Mouse (Mus musculus): ENCODE data around the gene Plekha7. TPM values are rescaled to one million over a fixed set of nuclear protein-coding genes. Genes with fewer than 3 reads are reported as not detected.

The Plekha7 gene
- polyA plus RNA-seq, 1 experiment from 2014 or later, result 5.7 TPM

DNA sequence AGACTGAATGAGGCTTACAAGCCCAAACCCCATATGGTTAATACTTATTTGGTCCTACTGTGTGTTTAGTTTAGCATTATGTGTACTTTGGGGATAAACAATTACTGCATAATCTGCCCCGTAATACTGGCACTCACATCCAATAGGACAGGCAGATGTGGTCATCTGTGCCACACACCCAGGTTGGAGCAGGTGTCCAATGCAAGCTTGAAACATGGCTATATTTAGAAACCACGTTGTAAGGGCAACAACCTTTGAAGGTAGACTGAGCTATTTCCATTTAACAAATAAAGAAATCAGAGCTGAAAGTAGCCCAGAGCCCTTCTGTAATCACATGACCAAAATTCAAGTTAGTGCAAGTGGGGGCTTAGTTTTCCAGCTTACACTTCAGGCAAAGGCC, 107.6 kb downstream of the Plekha7 start:
- Histone ChIP-seq H3K27ac (ENCODE audit: low read length) (no peak overlapping the region), H3K9me3 (ENCODE audit: low read length) (no peaks in the 10 kb centered on the region), H3K4me1 (ENCODE audit: insufficient read depth, low read depth, low read length) (peaks cover 9% of the 10 kb centered on the region), H3K9ac (replicated peaks; ENCODE audit: low read depth) (no peak overlapping the region), H3K27me3 (replicated peaks; ENCODE audit: insufficient read depth, low read length) (no peaks in the 10 kb centered on the region), H3K4me3 (ENCODE audit: low read depth, low read length) (no peak overlapping the region), H3K36me3 (ENCODE audit: insufficient read depth, low read length) (no peaks in the 10 kb centered on the region), H3K4me2 (replicated peaks; ENCODE audit: low read depth, low read length) (no peak overlapping the region)
- no peak for ATAC-seq
- no peak for DNase-seq (ENCODE audit: low spot score)
- 61% methylated on average over 2 of the region's 2 CpGs for WGBS
- no peak for TF ChIP-seq CTCF (IDR thresholded peaks at IDR 0.05)
- TF ChIP-seq EP300 (IDR thresholded peaks at IDR 0.05), result no peak

GRCm38 (mm10) chr7:116198902-116199301, 109.3 kb downstream of the Plekha7 start:
- TF ChIP-seq EP300 (IDR thresholded peaks at IDR 0.05) (no peak), CTCF (IDR thresholded peaks at IDR 0.05) (peak; percentile 35; the same call in 1 of the 2 replicates)
- H3K4me2 ChIP-seq (replicated peaks; ENCODE audit: low read depth, low read length), result no peak overlapping the region
- ATAC-seq (no peak), DNase-seq (ENCODE audit: low spot score) (peak; percentile 9)
- H3K36me3 ChIP-seq (ENCODE audit: insufficient read depth, low read length), result no peaks in the 10 kb centered on the region
- H3K9ac ChIP-seq (replicated peaks; ENCODE audit: low read depth), result no peak overlapping the region
- peaks cover 9% of the 10 kb centered on the region for H3K4me1 ChIP-seq (ENCODE audit: insufficient read depth, low read depth, low read length)
- no peaks in the 10 kb centered on the region for H3K9me3 ChIP-seq (ENCODE audit: low read length)
- WGBS, result 33% methylated on average over 2 of the region's 2 CpGs
- H3K27ac ChIP-seq (ENCODE audit: low read length), result no peak overlapping the region
- no peak overlapping the region for H3K4me3 ChIP-seq (ENCODE audit: low read depth, low read length)
- H3K27me3 ChIP-seq (replicated peaks; ENCODE audit: insufficient read depth, low read length), result no peaks in the 10 kb centered on the region

- peak; percentile 69 for DNase-seq (ENCODE audit: low spot score)
- no peak overlapping the region for H3K4me3 ChIP-seq (ENCODE audit: low read depth, low read length)
- peaks cover 9% of the 10 kb centered on the region for H3K4me1 ChIP-seq (ENCODE audit: insufficient read depth, low read depth, low read length)
Measured at GRCm38 (mm10) chr7:116198407-116198806, 109.8 kb downstream of the Plekha7 start.

DNA sequence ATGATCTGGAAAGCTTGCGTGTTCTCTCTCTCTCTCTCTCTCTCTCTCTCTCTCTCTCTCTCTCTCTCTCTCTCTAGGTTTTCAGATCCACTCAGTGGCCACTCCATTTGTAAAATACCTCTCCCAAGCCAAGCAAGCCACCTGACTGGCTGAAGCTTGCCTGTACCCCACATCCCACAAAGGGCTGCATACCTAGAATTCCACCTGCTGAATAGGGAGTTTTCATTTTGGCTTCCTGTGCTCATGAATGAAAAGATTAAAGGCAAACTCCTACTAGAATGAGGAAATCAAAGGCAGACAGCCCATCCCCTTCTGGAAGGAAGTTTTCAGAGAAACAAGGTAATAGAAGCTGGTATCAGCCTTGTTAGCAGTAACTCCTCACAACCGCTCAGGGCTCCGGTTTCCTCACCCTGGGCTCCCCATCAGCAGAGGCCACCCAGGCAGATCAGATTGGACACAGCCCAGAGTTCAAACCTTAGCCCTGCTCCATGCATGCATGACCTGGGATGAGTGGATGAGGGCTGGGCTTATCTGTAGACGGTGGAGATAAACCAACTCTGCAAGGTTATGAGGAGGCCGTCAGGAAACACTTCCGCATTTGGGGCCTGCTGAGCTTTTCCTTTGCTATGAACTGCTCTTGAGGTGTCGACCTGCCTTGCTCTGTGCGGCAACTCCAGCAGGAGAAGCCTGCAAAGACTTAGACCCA, 111.0 kb downstream of the Plekha7 start:
- Histone ChIP-seq H3K4me3 (ENCODE audit: low read depth, low read length) (no peak overlapping the region), H3K36me3 (ENCODE audit: insufficient read depth, low read length) (no peaks in the 10 kb centered on the region), H3K9ac (replicated peaks; ENCODE audit: low read depth) (no peak overlapping the region), H3K9me3 (ENCODE audit: low read length) (no peaks in the 10 kb centered on the region), H3K27ac (ENCODE audit: low read length) (no peak overlapping the region), H3K4me1 (ENCODE audit: insufficient read depth, low read depth, low read length) (peaks cover 9% of the 10 kb centered on the region), H3K4me2 (replicated peaks; ENCODE audit: low read depth, low read length) (no peak overlapping the region), H3K27me3 (replicated peaks; ENCODE audit: insufficient read depth, low read length) (no peaks in the 10 kb centered on the region)
- ATAC-seq (no peak; the same call in 1 of the 2 replicates), DNase-seq (ENCODE audit: low spot score) (peak; percentile 27)
- TF ChIP-seq EP300 (IDR thresholded peaks at IDR 0.05) (no peak), CTCF (IDR thresholded peaks at IDR 0.05) (no peak)
- 47% methylated on average over 8 of the region's 8 CpGs for WGBS

More at GRCm38 (mm10) chr7:116198407-116198806, 109.8 kb downstream of the Plekha7 start:
- no peaks in the 10 kb centered on the region for H3K9me3 ChIP-seq (ENCODE audit: low read length)
- no peak for TF ChIP-seq EP300 (IDR thresholded peaks at IDR 0.05)
- TF ChIP-seq CTCF (IDR thresholded peaks at IDR 0.05), result peak; percentile 54
- H3K27me3 ChIP-seq (replicated peaks; ENCODE audit: insufficient read depth, low read length), result no peaks in the 10 kb centered on the region
- 7% methylated on average over 7 of the region's 7 CpGs for WGBS
- H3K27ac ChIP-seq (ENCODE audit: low read length), result no peak overlapping the region
- peak; percentile 67 for ATAC-seq
- no peaks in the 10 kb centered on the region for H3K36me3 ChIP-seq (ENCODE audit: insufficient read depth, low read length)
- H3K4me2 ChIP-seq (replicated peaks; ENCODE audit: low read depth, low read length), result no peak overlapping the region
- H3K9ac ChIP-seq (replicated peaks; ENCODE audit: low read depth), result no peak overlapping the region

DNA sequence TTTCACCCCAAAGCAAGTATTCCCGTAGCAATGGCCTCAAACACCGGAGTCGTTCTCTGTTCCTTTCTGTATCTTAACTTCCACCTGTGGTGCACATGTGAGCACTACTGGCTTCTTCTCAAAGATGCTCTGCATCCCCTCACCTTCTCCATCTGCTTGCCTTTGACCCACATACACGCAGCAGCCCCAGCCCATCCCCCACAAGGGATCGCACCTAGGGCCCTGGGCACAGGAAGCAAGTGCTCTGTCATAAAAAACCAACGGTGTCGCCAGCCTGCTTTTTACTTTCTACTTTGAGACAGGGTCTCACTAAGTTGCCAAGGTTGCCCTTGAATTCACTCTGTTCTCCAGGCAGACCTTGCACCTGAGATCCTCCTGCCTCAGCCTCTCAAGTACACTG, 113.2 kb downstream of the Plekha7 start:
- no peaks in the 10 kb centered on the region for H3K27me3 ChIP-seq (replicated peaks; ENCODE audit: insufficient read depth, low read length)
- H3K36me3 ChIP-seq (ENCODE audit: insufficient read depth, low read length), result no peaks in the 10 kb centered on the region
- TF ChIP-seq CTCF (IDR thresholded peaks at IDR 0.05) (no peak), EP300 (IDR thresholded peaks at IDR 0.05) (no peak)
- H3K9ac ChIP-seq (replicated peaks; ENCODE audit: low read depth), result no peak overlapping the region
- no peaks in the 10 kb centered on the region for H3K9me3 ChIP-seq (ENCODE audit: low read length)
- peaks cover 9% of the 10 kb centered on the region for H3K4me1 ChIP-seq (ENCODE audit: insufficient read depth, low read depth, low read length)
- H3K4me2 ChIP-seq (replicated peaks; ENCODE audit: low read depth, low read length), result no peak overlapping the region
- no peak for ATAC-seq
- H3K27ac ChIP-seq (ENCODE audit: low read length), result no peak overlapping the region
- WGBS, result 76% methylated on average over 7 of the region's 7 CpGs
- no peak overlapping the region for H3K4me3 ChIP-seq (ENCODE audit: low read depth, low read length)
- DNase-seq (ENCODE audit: low spot score), result no peak

GRCm38 (mm10) chr7:116192966-116193365, 115.2 kb downstream of the Plekha7 start:
- no peak overlapping the region for H3K4me2 ChIP-seq (replicated peaks; ENCODE audit: low read depth, low read length)
- peaks cover under 1% of the 10 kb centered on the region; the same call in 1 of the 2 replicates for H3K4me1 ChIP-seq (ENCODE audit: insufficient read depth, low read depth, low read length)
- DNase-seq (ENCODE audit: low spot score), result no peak

More at GRCm38 (mm10) chr7:116192966-116193365, 115.2 kb downstream of the Plekha7 start:
- no peak overlapping the region for H3K4me3 ChIP-seq (ENCODE audit: low read depth, low read length)
- TF ChIP-seq CTCF (IDR thresholded peaks at IDR 0.05) (no peak), EP300 (IDR thresholded peaks at IDR 0.05) (no peak)
- no peaks in the 10 kb centered on the region for H3K36me3 ChIP-seq (ENCODE audit: insufficient read depth, low read length)
- H3K9me3 ChIP-seq (ENCODE audit: low read length), result no peaks in the 10 kb centered on the region
- no peak overlapping the region for H3K9ac ChIP-seq (replicated peaks; ENCODE audit: low read depth)
- no peaks in the 10 kb centered on the region for H3K27me3 ChIP-seq (replicated peaks; ENCODE audit: insufficient read depth, low read length)
- ATAC-seq, result no peak
- WGBS, result 73% methylated on average over 7 of the region's 7 CpGs
- no peak overlapping the region for H3K27ac ChIP-seq (ENCODE audit: low read length)
